ENCODE assay signal across 8 mouse cellular contexts in the genomic region with DNA sequence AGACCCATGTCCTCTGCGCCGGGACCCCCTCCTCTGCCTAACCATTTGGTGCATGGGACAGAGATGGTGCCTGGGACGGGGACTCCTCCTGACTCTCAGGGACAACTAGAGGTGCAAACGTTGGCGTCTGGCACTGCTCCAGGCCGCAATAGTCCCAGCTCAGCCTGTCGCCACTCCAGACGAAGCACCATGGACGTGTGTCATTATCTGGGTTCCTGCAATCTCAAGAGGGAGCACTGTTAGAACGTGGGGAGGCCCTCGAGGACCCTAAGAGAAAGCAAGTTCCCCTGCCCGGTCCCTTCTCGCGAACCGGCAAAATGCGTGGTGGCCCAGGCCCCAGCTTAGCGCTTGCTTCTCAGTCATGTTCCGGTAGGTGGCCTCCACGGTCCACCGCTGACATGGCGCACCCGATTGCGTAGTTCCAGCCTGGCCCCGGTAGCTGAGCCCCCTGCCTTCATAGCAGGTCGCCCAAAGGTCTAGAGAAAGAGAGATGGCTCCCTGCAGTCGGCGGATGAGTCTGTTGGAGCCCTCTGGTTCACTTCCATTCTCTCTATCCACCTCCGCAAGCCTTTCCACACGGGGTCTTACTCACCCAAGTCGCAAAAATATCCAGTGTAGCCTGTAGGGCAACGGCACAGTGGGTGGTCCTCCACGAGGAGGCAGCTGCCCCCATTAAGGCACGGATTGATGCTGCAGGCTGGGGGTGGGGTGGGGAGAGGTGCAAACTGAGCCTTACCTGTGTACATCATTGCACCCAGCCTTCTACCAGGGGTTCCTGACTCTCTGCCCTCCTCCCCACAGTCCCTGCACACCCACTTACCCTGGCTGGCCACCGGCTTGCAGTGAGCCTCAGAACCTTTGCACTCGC. TPM values are rescaled to one million over a fixed set of nuclear protein-coding genes. Genes with fewer than 3 reads are reported as not detected.
DNase-seq lines count a peak whose midpoint lies in the region; ATAC-seq lines count a peak whose summit lies in the region.

No protein-coding gene starts in this region.

- DNase-seq in adrenal gland, adult (ENCODE audit: inconsistent age in 2 of 2, low spot score in 1 of 2): peak; percentile 73 to 91
- DNase-seq in embryo, embryonic 10 days (ENCODE audit: low spot score): peak; percentile 86
- DNase-seq in heart, adult 11 months: peak; percentile 98
- peak; percentile 62 to 66 for DNase-seq in left cerebral cortex, postnatal 36 days (ENCODE audit: low spot score in 2 of 2)
- peak; percentile 50 for DNase-seq in skeletal muscle tissue, adult 2 months (ENCODE audit: low read depth, low spot score)
- no peak for DNase-seq in c-Kit-positive CD71-positive TER-119-positive erythroid progenitor cells, embryonic 14.5 days (ENCODE audit: low spot score)

- intact Hi-C loops in left cerebral cortex, postnatal 36 days (cut with DNase I): loop anchor here (5.0 kb wide), 1 partner anchor 116 kb away; a partner anchor contains a TSS

- 11% methylated on average over 35 of the region's 35 CpGs for WGBS in intestine, embryonic 16.5 days

- H3K27me3 ChIP-seq in intestine, embryonic 16.5 days (replicated peaks; ENCODE audit: control insufficient read depth, insufficient read depth, low read length): peaks cover 34% of the 10 kb centered on the region

- H3K36me3 ChIP-seq in intestine, embryonic 16.5 days (ENCODE audit: control insufficient read depth, insufficient read depth, low read length): no peaks in the 10 kb centered on the region

- peak overlapping the region; percentile 38; the same call in 1 of the 2 replicates for H3K9ac ChIP-seq in intestine, embryonic 16.5 days (ENCODE audit: low read depth, low read length)

- H3K4me1 ChIP-seq in intestine, embryonic 16.5 days (ENCODE audit: control insufficient read depth, insufficient read depth, low read length): no peaks in the 10 kb centered on the region

- peaks cover 3% of the 10 kb centered on the region; the same call in 1 of the 2 replicates for H3K9me3 ChIP-seq in intestine, embryonic 16.5 days (ENCODE audit: control insufficient read depth, low read length)

- peak overlapping the region; percentile 31 for H3K4me3 ChIP-seq in intestine, embryonic 16.5 days (ENCODE audit: low read length)

- peak overlapping the region; percentile 46 for H3K4me2 ChIP-seq in intestine, embryonic 16.5 days (ENCODE audit: low read depth, low read length)

- peak; percentile 61 for ATAC-seq in intestine, embryonic 16.5 days
- ATAC-seq in megakaryocyte-erythroid progenitor cell, adult 5-6 weeks (replicated peaks; ENCODE audit: low FRiP score, low TSS enrichment, poor library complexity, severe bottlenecking): peak; percentile 43

- no peak overlapping the region for H3K27ac ChIP-seq in intestine, embryonic 16.5 days (ENCODE audit: low read length)

RNA-seq across cellular contexts. Expression of a gene that starts 5.4 kb away (rescaled TPM):
- polyA plus RNA-seq in intestine, embryonic 16.5 days (2015; fragmentation: Nextera tagmentation; extraction: Ambion mirVana): 1.1 and 4.0 TPM in 2 replicates
- total RNA-seq in left cerebral cortex, postnatal 36 days (2021): under 1 TPM; 0.79 to 0.84 TPM
- total RNA-seq in megakaryocyte-erythroid progenitor cell, adult 5-6 weeks (2014; fragmentation: Nextera tagmentation): not detected in 2 replicates
- total RNA-seq in megakaryocyte-erythroid progenitor cell, adult 5-6 weeks (2017): not detected in 2 replicates

RNA-seq across cellular contexts. Expression of a gene that starts 6.1 kb away (rescaled TPM):
- polyA plus RNA-seq in intestine, embryonic 16.5 days (2015; fragmentation: Nextera tagmentation; extraction: Ambion mirVana): not detected in 2 replicates
- not detected for total RNA-seq in left cerebral cortex, postnatal 36 days (2021)
- not detected in 2 replicates for total RNA-seq in megakaryocyte-erythroid progenitor cell, adult 5-6 weeks (2014; fragmentation: Nextera tagmentation)
- not detected in 2 replicates for total RNA-seq in megakaryocyte-erythroid progenitor cell, adult 5-6 weeks (2017)

RNA-seq across cellular contexts. Expression of a gene that starts 23.2 kb away (rescaled TPM):
- 0.07 TPM in 1 of 2 replicates, not detected in the other for polyA plus RNA-seq in intestine, embryonic 16.5 days (2015; fragmentation: Nextera tagmentation; extraction: Ambion mirVana)
- total RNA-seq in left cerebral cortex, postnatal 36 days (2021): under 1 TPM; 0.48 to 0.54 TPM
- total RNA-seq in megakaryocyte-erythroid progenitor cell, adult 5-6 weeks (2014; fragmentation: Nextera tagmentation): not detected in 2 replicates
- not detected in 2 replicates for total RNA-seq in megakaryocyte-erythroid progenitor cell, adult 5-6 weeks (2017)

RNA-seq across cellular contexts. Expression of a gene that starts 23.7 kb away (rescaled TPM):
- 13.6 and 16.2 TPM in 2 replicates for polyA plus RNA-seq in intestine, embryonic 16.5 days (2015; fragmentation: Nextera tagmentation; extraction: Ambion mirVana)
- 10 to 100 TPM; 63.4 to 65.2 TPM for total RNA-seq in left cerebral cortex, postnatal 36 days (2021)
- 61.4 and 80.6 TPM in 2 replicates for total RNA-seq in megakaryocyte-erythroid progenitor cell, adult 5-6 weeks (2014; fragmentation: Nextera tagmentation)
- total RNA-seq in megakaryocyte-erythroid progenitor cell, adult 5-6 weeks (2017): 67.7 and 82.4 TPM in 2 replicates

RNA-seq across cellular contexts. Expression of a gene that starts 42.9 kb away (rescaled TPM):
- polyA plus RNA-seq in intestine, embryonic 16.5 days (2015; fragmentation: Nextera tagmentation; extraction: Ambion mirVana): 0.10 and 0.18 TPM in 2 replicates
- 10 to 100 TPM; 81.8 to 82.1 TPM for total RNA-seq in left cerebral cortex, postnatal 36 days (2021)
- not detected in 2 replicates for total RNA-seq in megakaryocyte-erythroid progenitor cell, adult 5-6 weeks (2014; fragmentation: Nextera tagmentation)
- not detected in 2 replicates for total RNA-seq in megakaryocyte-erythroid progenitor cell, adult 5-6 weeks (2017)
